Mouse (Mus musculus) frontal cortex, postnatal 25 days (tissue): ENCODE measurements at regions not wholly inside any gene's neighbourhood (a gene's known extent, or its start where the extent isn't known, plus 50 kb on each side); places are given as distances from the start of the nearest gene placed in this dataset.
A peak's percentile ranks its signal among the peaks of the same experiment; 100 is the strongest.

ENCODE experiments used
- DNase-seq, 2 experiments: peaks; one replicate each; pipeline ENCODE4 v3.0.0; 2022; ENCODE audit warnings: low spot score in 2 of 2

DNA sequence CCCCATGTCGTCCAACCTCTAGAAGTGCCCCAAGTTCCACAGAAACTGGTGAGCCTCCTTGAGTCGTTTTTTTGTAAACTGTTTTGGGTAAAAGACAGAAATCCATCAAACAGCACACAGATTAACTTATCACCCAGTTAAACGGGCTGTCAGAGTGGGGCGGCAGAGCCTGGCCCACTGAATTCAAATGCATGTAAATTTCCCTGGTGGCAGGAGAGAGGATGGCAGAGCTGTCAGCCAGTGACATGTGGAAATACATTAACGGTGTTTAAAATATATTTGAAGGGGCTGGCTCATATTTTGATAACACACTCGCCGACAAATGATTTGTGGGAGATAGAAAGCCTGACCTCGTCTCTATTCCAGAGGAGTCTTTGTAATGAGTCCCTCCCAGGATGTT is 252.5 kb upstream of the Mki67 start:
- no peak for DNase-seq

DNA sequence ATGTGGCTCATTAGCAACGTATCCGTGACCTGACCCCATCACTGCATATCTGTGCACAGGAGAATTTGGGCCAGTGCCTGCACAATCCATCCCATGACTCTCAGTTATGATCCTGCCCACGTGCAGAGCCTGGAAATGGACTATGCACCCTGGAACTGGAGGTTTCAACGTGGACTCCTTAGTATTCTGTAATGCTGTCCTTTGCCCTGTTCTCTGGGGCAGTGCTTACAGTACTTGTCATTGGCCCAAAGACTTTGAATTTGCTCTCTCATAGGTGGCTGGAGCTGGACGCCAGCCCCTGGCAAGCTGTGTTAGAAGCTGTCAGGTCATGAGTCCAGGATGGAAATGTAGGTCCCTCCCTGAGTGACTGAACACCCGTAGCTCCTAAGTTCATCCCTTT is 269.9 kb upstream of the Mki67 start:
- DNase-seq: no peak

GRCm38 (mm10) chr7:135990321-135990720 is 274.2 kb upstream of the Mki67 start:
- no peak for DNase-seq

GRCm38 (mm10) chr7:135996896-135997295 is 280.7 kb upstream of the Mki67 start:
- no peak for DNase-seq

DNA sequence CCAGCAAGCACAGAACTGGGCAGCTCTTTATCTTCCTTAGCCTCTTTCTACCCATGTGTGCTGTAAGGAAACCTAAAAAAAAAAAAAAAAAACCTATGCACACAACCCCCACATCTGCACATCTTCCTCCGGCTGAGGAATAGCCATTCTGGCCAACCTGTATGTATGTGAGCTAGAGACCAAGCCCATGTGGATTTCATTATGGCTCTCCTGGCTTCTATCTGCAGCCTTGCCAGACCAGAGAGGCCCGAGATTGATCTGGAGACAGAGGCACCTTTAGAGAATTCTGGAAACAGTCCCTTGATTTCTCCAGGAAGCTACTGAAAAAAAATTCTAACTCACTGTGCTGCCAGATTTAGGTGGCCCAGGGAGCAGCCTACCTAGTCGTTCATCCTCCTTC is 281.5 kb upstream of the Mki67 start:
- no peak for DNase-seq

- no peak for DNase-seq
Measured at GRCm38 (mm10) chr7:136002382-136002781, 286.2 kb upstream of the Mki67 start.

DNA sequence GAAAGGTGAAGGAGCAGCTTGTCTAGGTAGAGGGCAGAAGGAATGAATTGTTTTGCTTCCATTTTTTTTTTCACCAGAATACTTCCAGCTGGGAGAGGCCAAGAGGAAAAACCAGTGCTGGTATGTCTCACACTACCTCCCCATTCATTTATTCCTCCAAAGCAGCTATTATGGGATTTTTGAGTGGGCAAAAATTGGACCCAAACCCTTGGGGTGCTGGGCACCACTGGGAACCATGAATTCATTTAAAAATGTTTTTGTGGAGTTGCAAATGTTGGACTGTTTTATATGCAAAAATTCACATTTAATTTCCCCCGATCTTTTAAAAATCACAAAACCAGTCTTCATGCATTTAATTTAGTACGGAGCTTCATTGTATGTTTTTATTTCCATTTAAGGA is 287.1 kb upstream of the Mki67 start:
- DNase-seq: no peak

DNA sequence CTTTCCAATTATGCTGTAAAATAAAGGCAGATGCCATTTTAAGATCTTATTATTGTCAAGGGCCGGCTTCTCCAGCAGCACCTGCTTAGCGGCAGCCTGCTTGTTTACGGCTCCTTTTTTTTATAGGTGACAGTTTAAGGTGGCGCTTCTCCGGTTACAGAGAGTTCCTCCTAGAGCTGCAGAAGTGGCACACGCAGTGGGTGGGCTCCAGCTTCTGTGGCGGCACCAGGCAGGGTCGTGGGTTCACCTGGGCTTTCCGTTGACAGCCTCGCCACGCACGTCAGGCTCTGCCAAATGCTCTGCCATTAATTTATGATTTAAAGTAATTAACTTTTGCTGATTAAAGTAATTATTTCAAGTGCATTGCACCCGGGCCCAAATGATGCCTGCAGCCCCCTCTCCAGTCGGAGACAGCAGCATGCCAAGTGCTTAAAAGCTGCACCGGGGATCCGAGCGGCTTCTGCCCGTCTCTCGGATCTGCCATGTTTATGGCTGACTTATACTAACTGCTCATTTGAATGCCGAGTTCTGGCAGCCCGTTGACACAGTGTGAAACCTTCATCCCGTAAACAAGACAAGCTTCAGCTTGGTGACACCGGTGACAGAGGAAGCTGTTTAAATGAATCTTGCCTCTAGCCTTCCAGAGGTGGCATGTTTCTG is 291.8 kb upstream of the Mki67 start:
- no peak for DNase-seq

GRCm38 (mm10) chr7:136008486-136008885 is 292.3 kb upstream of the Mki67 start:
- DNase-seq: no peak

- peak; percentile 61 to 67 for DNase-seq
Measured at GRCm38 (mm10) chr7:136010013-136010412, 293.9 kb upstream of the Mki67 start.

DNA sequence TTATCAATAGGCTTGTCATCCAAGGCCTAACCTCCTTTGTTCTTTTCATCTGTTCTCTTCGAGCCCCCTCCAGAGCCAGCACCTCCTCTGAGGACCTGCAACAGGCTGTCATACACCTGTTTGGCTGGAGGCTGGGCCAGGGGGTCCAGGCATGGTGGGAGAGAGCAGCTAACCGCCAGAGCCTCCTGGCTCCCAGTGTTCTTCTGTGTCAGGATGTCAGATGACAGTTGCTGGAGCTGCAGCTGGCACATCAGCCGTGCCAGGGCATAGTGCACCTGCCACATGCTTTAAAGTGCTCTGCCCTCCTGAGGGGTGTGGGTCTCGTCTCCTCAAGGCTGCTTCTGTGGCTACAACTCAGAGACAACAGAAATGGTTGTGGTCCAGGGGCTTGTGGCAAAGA is 298.5 kb upstream of the Mki67 start:
- DNase-seq: no peak

DNA sequence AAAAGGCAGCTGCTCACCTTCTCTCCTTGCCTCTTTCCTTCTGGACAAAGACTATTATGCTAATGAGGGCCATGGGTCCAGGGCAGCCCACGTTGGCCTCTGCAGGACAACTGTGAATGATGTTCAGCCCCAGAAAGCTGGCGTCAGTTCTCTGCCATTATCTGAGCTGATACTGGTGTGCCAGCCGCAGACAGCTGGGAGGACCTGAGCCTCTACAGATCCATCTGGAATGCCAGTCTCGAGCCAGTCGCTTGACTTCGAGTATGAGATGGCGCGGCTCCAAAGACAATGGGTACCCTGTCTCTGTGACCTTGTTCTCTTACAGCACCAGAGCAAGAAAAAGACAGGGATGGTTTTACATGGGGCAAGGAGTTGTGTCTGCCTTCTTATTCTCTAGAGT is 300.8 kb upstream of the Mki67 start:
- no peak for DNase-seq

GRCm38 (mm10) chr7:136020577-136020976 is 304.4 kb upstream of the Mki67 start:
- no peak for DNase-seq

GRCm38 (mm10) chr7:136021071-136021470 is 304.9 kb upstream of the Mki67 start:
- DNase-seq: no peak

DNA sequence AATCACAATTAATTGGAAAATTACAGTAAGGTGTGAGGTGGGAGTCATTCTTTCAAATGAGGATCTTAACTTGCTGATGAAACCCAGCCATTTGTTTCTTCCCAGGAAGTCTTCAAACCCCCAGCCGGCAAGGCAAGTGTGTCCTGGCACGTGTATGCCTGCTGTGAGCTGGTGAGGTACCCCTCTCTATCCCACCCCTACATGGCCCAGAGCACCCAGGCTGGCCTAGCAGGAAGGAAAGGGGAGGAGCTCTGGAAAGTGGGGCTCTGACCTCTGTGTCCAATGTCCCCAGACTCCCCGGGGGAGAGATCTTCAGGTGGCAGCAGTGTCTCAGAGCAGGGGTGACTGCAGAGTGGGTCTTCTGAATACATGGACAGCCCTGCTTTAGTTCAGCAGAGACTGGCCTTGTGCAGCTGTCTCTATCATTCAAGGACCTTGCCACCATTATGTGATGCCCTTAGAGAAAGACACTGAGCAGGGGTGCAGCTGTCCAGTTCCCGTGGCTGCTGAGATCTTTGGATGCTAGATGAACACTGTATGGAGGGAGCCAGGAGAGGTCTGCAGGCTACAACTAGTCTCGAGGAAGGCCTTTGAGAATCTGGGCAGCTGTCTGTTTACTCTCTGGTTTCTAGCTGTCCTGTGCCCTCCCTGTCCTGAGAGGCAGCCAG is 306.8 kb upstream of the Mki67 start:
- no peak for DNase-seq

DNA sequence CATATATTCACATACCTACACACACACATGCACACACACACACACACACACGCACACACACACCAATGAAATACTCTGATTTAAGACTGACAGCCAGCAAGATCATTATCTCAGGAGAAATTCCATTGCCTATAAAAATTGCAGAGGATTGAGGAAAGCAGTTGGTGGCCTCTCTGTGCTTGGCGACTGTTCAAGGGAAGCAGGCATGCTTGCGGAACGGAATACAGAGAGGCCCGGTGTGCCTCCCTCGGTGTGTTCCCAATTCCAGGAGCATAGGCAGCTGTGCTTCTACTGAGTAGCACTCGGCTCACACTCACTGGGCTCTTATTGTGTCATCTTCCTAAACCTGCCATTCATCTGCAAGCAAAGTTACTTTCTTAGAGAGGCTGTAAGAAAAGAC is 310.3 kb upstream of the Mki67 start:
- no peak for DNase-seq

- no peak for DNase-seq
Measured at GRCm38 (mm10) chr7:136032026-136032425, 315.9 kb upstream of the Mki67 start.

GRCm38 (mm10) chr7:136033536-136033935 is 317.4 kb upstream of the Mki67 start:
- no peak for DNase-seq

GRCm38 (mm10) chr7:136035735-136036134 is 319.6 kb upstream of the Mki67 start:
- DNase-seq: no peak

GRCm38 (mm10) chr7:136038072-136038471 is 321.9 kb upstream of the Mki67 start:
- no peak for DNase-seq

GRCm38 (mm10) chr7:136038906-136039305 is 322.7 kb upstream of the Mki67 start:
- DNase-seq: no peak

DNA sequence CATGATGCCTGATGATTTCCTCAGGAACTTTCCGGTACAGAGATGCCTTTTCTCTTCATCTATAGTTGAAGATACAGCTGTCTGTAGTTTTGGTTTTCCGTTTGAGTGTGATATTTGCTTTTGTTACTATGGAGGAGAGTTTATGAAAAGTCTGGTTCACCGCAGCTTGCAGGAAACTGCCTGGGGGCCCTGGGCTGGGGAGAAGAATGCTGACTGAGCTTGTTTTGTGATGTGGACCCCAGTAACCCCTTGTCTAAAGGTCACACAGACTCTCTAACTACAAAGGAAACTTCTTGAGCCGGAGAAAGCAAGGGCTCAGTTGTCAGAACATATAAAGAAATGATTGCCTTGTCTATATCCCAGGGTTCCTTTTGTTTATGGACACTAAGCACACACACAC is 325.8 kb upstream of the Mki67 start:
- no peak for DNase-seq

DNA sequence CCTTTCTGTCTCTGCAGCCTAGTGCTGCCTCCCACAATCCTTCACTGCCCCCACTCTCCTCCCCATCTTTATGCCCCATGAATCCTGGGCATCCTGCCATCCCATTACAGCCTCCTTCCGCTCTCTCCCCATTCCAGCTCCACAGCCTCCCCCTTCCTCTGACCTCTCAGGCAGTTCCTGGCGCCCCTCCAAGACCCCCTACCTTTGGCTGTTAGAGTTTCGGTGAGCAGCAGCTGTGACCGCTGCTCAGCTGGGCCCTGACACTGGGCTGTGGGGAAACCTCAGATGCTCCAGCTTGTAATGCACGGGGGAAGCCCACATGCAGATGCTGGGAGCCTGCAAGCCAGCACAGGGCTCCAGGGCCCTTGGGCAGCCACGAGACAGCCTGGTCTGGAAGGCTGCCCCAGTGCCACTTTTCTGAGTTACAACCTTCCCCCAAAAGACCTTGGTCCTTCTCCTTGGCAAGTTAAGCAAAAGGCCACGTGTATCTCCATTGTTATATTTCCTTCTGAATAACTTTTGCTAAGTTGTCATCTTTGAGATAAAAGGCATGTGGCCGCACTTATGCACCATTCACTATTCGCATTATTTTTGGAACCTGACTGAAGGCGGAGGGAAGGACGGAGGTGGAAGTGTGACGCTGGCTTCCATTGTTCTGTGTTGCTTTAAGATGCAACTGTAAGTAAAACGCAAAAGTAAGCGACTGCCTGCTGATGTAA is 330.6 kb upstream of the Mki67 start:
- peak; percentile 41 to 54 for DNase-seq
